Mouse (Mus musculus) retina, postnatal 7 days (tissue): ENCODE data around the gene Dph5.
"Not testable (repeated sequence)": the region's sequence is repeated elsewhere in the genome, so short reads cannot be mapped to it uniquely, and the experiment has no call there.

ENCODE experiments used
- DNase-seq: peaks from one replicate; pipeline ENCODE4 v3.0.0-alpha.2; 2012; ENCODE audit warnings: low read depth, low spot score

Gene Dph5

GRCm38 (mm10) chr3:115892341-115892740 lies 4.7 kb downstream of the Dph5 start:
- DNase-seq = no peak

GRCm38 (mm10) chr3:115893166-115893565 lies 5.5 kb downstream of the Dph5 start:
- DNase-seq = peak; percentile 4

- no peak for DNase-seq
These were observed 10.8 kb downstream of the Dph5 start for GRCm38 (mm10) chr3:115898354-115898948.

- DNase-seq = no peak
These were observed 14.8 kb downstream of the Dph5 start for GRCm38 (mm10) chr3:115902301-115902956.

- DNase-seq = no peak
These were observed 17.4 kb downstream of the Dph5 start for GRCm38 (mm10) chr3:115905067-115905466.

GRCm38 (mm10) chr3:115905567-115905966 lies 17.9 kb downstream of the Dph5 start:
- no peak for DNase-seq

GRCm38 (mm10) chr3:115907406-115907805 lies 19.8 kb downstream of the Dph5 start:
- DNase-seq = not testable (repeated sequence)

GRCm38 (mm10) chr3:115924401-115925190 lies 37.0 kb downstream of the Dph5 start:
- no peak for DNase-seq

GRCm38 (mm10) chr3:115926531-115926930 lies 38.9 kb downstream of the Dph5 start:
- no peak for DNase-seq

- no peak for DNase-seq
These were observed 44.1 kb downstream of the Dph5 start for GRCm38 (mm10) chr3:115931701-115932100.

GRCm38 (mm10) chr3:115933293-115934186 lies 45.9 kb downstream of the Dph5 start:
- DNase-seq = no peak

- peak; percentile 27 for DNase-seq
These were observed 49.3 kb downstream of the Dph5 start for GRCm38 (mm10) chr3:115936734-115937599.

- DNase-seq = no peak
These were observed 50.2 kb downstream of the Dph5 start for GRCm38 (mm10) chr3:115937807-115938206.

- no peak for DNase-seq
These were observed 52.9 kb downstream of the Dph5 start for GRCm38 (mm10) chr3:115940510-115940909.

- DNase-seq = no peak
These were observed 53.8 kb downstream of the Dph5 start for GRCm38 (mm10) chr3:115941464-115941863.

GRCm38 (mm10) chr3:115944376-115944775 lies 56.7 kb downstream of the Dph5 start:
- DNase-seq = no peak

- no peak for DNase-seq
These were observed 58.6 kb downstream of the Dph5 start for GRCm38 (mm10) chr3:115946272-115946671.

GRCm38 (mm10) chr3:115949220-115949920 lies 61.7 kb downstream of the Dph5 start:
- DNase-seq = no peak

- no peak for DNase-seq
These were observed 62.6 kb downstream of the Dph5 start for GRCm38 (mm10) chr3:115949921-115950877.
